Mouse (Mus musculus) embryonic stem cell, embryonic (primary cell): ENCODE measurements around the gene Nisch.

Experiments used
- CTCF ChIA-PET, 4 experiments: fragments of 300-600 bp in 2 of 4; fragments of 350-600 bp in 2 of 4; sonication (Branson Sonifier 250); formaldehyde crosslinking; loops; one replicate each; lab custom pipeline; 2022; ENCODE audit warnings: inconsistent platforms in 2 of 4; lab: Charles Lee
- POLR2A ChIA-PET, 4 experiments: fragments of 300-600 bp in 2 of 4; fragments of 350-600 bp in 2 of 4; sonication (Branson Sonifier 250); formaldehyde crosslinking; loops; one replicate each; lab custom pipeline; 2022; ENCODE audit warnings: antibody characterized with exemption in 4 of 4, inconsistent platforms in 1 of 4; lab: Charles Lee

The Nisch gene

DNA sequence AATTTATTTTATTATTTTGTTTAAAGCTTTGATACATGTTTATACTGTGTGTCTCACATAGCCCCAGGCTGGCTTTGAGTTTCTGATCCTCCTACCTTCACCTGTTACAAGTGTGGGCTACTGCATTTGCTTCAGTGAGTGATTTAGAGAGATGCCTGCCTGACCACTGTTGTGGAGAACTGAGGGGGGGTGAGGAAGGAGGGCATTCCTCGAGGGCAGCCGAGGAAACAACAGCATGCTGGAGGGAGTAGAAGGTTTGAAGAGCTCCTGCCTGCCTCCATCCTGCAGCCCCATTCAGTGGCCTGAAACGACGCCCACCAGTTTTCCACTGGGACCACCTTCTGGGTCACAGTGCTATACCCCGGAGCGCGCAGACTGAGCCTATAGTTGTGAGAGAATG, 51.3 kb downstream of the Nisch start:
- CTCF ChIA-PET: interaction anchor here in 1 of 4 experiments (1.0 kb wide), 1 partner anchor 50 kb away, joined by 3 read pairs; no protein-coding TSS in a partner anchor
- POLR2A ChIA-PET: interaction anchor here in 1 of 4 experiments (1.2 to 2.0 kb wide), 4 partner anchors 13 to 26 kb away, joined by 3 to 7 read pairs (median 4); no protein-coding TSS in a partner anchor

GRCm38 (mm10) chr14:31165010-31165409, 51.7 kb downstream of the Nisch start:
- POLR2A ChIA-PET: interaction anchor here in 2 of 4 experiments (0.9 to 2.0 kb wide), 6 partner anchors 11 to 67 kb away, joined by 3 to 7 read pairs (median 4); no protein-coding TSS in a partner anchor
- CTCF ChIA-PET: no interaction called here

DNA sequence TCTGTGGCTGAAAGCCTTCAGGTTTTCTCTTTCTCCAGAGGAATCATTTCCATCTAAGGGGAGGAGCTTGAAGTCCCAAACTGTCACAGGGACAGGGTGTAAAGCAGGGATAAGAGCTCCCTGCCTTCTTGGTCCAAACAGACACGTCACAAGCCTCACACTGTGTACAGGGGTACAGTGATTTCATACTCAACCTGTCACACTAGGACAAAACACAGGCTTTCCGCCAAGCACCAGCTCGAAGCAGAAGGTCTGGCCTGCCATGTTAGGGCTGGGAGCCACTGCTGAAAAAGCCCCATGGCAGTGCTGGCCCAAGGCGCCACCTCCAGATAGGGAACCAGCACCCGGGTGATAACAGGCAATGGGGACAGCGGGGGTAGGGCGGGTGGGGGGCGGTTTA, 52.7 kb downstream of the Nisch start:
- POLR2A ChIA-PET: interaction anchor here in 2 of 4 experiments (0.8 to 1.6 kb wide), 13 partner anchors 9 to 68 kb away, joined by 3 to 7 read pairs (median 4); partner anchors contain the start of gene Nt5dc2 (in 1 of the 2)
- CTCF ChIA-PET: no interaction called here

DNA sequence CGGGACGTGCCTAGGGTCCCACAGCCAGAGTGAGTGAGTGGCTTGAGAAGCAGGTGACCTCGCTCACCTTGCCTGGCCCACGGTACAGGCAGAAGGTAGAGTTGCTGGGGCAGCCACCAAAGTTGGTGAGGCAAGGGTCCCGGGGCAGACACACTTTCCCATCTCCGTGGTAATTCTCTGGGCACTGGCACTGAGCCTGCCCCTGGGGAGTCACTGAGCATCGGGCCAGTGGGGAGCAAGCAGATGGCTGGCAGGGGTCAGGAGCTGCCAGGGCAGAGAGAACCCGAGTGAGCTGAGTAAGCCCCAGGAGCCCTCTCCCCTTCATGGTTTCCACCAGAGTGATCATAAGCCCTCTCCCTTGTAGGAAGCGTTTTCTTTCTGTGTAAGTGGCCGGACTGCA, 55.1 kb downstream of the Nisch start:
- ChIA-PET CTCF (interaction anchor here in 1 of 4 experiments (0.7 kb wide), 1 partner anchor 311 kb away, joined by 4 read pairs; no protein-coding TSS in a partner anchor), POLR2A (interaction anchor here in 2 of 4 experiments (0.6 to 1.3 kb wide), 4 partner anchors 9 to 45 kb away, joined by 3 to 6 read pairs (median 4); no protein-coding TSS in a partner anchor)

DNA sequence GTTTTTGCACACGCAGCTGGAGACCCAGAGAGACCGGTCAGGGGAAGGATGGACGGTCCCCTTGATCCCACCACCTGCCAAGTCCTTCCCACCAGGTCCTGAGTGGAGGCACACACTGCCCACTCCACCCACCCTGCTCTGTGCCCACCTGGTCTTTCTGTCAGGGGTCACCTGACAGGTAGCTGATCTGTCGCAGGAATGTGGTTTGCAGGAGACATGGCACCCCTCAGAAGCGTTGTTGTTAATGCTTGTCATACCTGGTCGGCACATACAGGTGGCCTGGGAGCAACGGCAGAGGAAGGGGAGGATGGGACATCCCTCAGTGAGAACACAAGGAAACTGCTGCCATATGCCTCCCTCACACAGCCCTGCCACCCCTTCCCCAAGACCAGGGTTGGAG, 55.6 kb downstream of the Nisch start:
- POLR2A ChIA-PET: interaction anchor here in 2 of 4 experiments (0.6 to 1.3 kb wide), 2 partner anchors 9 to 46 kb away, joined by 4 read pairs; no protein-coding TSS in a partner anchor
- CTCF ChIA-PET: interaction anchor here in 1 of 4 experiments (0.7 kb wide), 1 partner anchor 311 kb away, joined by 4 read pairs; no protein-coding TSS in a partner anchor

- POLR2A ChIA-PET: interaction anchor here in 1 of 4 experiments (1.3 kb wide), 1 partner anchor 40 kb away, joined by 4 read pairs; no protein-coding TSS in a partner anchor
- CTCF ChIA-PET: no interaction called here
These were observed 56.3 kb downstream of the Nisch start for GRCm38 (mm10) chr14:31160196-31161150.

DNA sequence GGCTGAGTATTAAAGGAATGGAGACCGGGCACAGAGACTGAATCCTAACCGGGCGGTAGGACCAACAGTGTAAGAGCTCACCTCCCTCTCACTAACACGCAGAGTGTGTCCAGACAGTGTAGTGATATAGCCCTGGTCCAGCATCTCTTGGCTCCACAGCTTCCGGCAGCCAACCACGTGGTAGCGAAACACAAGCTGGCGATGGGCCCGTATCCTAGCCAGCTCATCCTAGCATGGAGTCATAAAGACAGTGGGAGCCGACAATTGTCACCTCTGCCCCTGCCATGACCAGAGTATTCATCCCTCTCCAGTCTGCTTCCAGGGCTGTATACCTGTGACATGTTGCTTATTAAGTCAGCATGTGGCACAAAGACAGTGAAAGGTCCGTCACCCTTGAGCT, 71.1 kb downstream of the Nisch start:
- CTCF ChIA-PET: no interaction called here
- POLR2A ChIA-PET: interaction anchor here in 2 of 4 experiments (0.6 to 1.8 kb wide), 7 partner anchors 9 to 26 kb away, joined by 3 to 8 read pairs (median 3); partner anchors contain the start of genes Smim4 (in 1 of the 2) and Stab1 (in 1 of the 2)

DNA sequence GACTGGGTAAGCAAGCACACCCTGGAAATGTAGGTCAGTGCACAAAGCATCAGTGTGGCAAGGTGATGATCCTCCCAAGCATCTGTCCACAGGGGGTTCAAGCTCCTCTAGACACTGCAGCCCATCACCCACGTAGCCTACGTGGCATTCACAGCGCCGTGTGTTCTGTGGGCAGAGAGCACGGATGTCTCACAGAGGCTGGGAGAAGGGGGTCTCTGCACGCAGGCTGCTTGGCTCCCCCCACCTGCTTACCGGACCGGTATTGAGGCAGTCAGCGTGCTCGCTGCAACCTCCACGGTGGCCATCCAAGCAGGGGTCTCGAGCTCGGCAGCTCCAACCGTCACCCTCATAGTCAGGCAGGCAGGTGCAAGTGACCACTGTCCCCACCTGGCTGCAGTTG, 75.7 kb downstream of the Nisch start:
- ChIA-PET CTCF (no interaction called here), POLR2A (interaction anchor here in 2 of 4 experiments (0.6 to 3.2 kb wide), 5 partner anchors 8 to 426 kb away, joined by 3 to 14 read pairs (median 3); partner anchors contain the start of gene Smim4 (in 1 of the 2))

DNA sequence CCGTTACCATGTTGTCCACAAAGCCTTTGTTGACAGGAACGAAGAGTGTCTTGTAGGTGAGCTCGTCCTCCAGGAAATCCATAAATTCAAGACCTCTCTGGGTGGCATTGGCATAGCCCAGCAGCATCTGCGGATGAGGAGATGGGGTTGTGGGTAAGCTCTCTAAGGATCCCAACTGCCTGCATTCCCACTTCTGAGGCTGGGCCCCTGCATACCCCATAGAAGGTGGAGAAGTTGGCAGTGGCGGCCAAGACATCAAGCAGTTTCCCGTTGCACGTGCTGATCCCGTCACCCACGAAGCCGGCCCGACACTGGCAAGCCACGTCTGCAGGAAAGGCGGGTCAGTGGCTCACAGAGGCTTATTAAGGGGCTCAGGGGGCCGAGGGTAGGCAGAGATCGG, 76.6 kb downstream of the Nisch start:
- POLR2A ChIA-PET: interaction anchor here in 2 of 4 experiments (0.9 to 3.2 kb wide), 4 partner anchors 9 to 22 kb away, joined by 3 to 14 read pairs (median 5); partner anchors contain the start of gene Smim4 (in 1 of the 2)

DNA sequence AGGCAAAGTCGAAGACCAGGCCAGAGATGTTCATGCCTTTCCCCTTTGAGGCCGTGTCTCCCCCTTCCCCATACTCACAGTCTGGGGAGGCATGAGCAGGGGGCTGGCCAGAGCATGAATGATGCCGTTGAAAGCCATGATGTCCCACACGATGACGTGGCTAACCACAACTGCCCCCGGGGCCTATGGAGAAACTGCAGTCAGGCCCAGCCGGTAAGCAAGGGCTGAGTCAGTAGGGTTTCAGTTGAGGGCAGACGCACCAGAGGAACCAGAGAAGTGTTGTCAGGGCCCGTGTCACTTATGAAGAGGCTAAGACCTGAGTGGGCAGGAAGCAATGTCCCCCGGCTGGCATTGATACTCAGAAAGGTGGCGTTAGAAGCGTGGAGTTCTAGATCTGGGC, 77.1 kb downstream of the Nisch start:
- ChIA-PET POLR2A (interaction anchor here in 2 of 4 experiments (0.6 to 3.2 kb wide), 9 partner anchors 9 to 116 kb away, joined by 3 to 14 read pairs (median 4); partner anchors contain the start of gene Smim4 (in 1 of the 2)), CTCF (interaction anchor here in 2 of 4 experiments (0.7 to 1.2 kb wide), 2 partner anchors 11 to 148 kb away, joined by 3 to 4 read pairs; partner anchors contain the start of gene Smim4 (in 1 of the 2))

More for the DNA sequence above, 76.6 kb downstream of the Nisch start:
- CTCF ChIA-PET: interaction anchor here in 1 of 4 experiments (1.2 kb wide), 1 partner anchor 11 kb away, joined by 4 read pairs; the partner anchor contains the start of gene Smim4

- CTCF ChIA-PET: interaction anchor here in 2 of 4 experiments (0.6 kb wide), 2 partner anchors 122 to 323 kb away, joined by 3 to 6 read pairs; no protein-coding TSS in a partner anchor
- POLR2A ChIA-PET: interaction anchor here in 3 of 4 experiments (0.6 to 3.2 kb wide), 10 partner anchors 10 to 116 kb away, joined by 3 to 14 read pairs (median 4); partner anchors contain the start of gene Smim4 (in 1 of the 3)
These were observed 77.8 kb downstream of the Nisch start for GRCm38 (mm10) chr14:31138897-31139429.

DNA sequence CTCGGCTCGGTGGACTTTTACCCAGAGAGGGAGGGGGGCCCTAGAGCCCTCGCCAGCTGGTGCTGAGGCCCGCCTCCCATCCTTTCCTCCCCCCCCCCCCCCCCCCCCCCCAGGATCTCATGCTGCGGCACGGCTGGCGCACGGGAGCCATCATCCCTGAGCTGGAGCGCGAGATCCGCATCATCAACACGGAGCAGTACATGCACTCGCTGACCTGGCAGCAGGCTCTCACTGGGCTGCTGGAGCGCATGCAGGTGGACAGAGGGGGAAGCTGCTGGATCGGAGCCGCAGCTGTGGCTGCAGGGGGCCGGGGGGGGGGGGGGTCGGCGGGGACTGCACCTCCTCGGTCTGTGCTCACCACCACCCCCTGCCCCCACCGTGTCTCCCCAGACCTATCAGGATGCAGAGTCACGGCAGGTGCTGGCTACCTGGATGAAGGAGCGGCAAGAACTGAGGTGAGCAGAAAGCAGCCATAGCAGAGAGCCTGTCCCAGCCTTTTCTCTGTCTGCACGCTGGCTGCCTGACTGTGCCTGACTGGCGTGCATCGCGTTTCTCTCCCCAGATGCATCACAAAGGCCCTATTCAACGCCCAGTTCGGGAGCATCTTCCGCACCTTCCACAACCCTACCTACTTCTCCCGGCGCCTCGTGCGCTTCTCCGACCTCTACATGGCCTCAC, 78.4 kb downstream of the Nisch start:
- CTCF ChIA-PET: interaction anchor here in 3 of 4 experiments (0.6 to 0.7 kb wide), 6 partner anchors 57 to 348 kb away, joined by 3 to 8 read pairs (median 4); no protein-coding TSS in a partner anchor
- POLR2A ChIA-PET: interaction anchor here in 3 of 4 experiments (0.6 to 3.2 kb wide), 10 partner anchors 10 to 66 kb away, joined by 3 to 14 read pairs (median 4); partner anchors contain the start of genes Smim4 (in 1 of the 3) and Stab1 (in 1 of the 3)

- ChIA-PET CTCF (interaction anchor here in 2 of 4 experiments (0.6 to 1.1 kb wide), 4 partner anchors 35 to 349 kb away, joined by 3 to 5 read pairs (median 4); no protein-coding TSS in a partner anchor), POLR2A (interaction anchor here in 3 of 4 experiments (0.6 to 3.2 kb wide), 8 partner anchors 10 to 1198 kb away, joined by 3 to 14 read pairs (median 4); partner anchors contain the start of genes Smim4 (in 1 of the 3) and Stab1 (in 1 of the 3))
These were observed 79.0 kb downstream of the Nisch start for GRCm38 (mm10) chr14:31137791-31138190.

DNA sequence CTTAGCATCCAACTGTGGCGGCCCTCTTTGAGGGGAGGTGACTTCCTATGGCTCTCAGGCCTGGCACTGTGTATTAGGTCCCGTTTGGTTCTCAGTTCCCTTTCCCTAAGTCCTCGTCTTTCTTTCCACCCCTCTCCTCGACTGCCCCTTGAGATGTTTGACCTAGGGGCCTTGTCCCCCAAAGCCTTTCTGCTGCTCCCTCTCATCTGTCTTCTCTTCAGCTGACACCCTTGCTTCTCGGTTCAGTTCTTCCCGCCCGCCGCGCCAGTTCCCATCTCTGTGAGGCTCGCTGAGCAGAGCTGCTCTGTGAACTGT, 79.5 kb downstream of the Nisch start:
- CTCF ChIA-PET: interaction anchor here in 1 of 4 experiments (1.1 kb wide), 1 partner anchor 35 kb away, joined by 3 read pairs; no protein-coding TSS in a partner anchor
- POLR2A ChIA-PET: interaction anchor here in 2 of 4 experiments (0.6 to 2.3 kb wide), 9 partner anchors 9 to 1197 kb away, joined by 3 to 7 read pairs (median 4); partner anchors contain the start of gene Stab1 (in 1 of the 2)

DNA sequence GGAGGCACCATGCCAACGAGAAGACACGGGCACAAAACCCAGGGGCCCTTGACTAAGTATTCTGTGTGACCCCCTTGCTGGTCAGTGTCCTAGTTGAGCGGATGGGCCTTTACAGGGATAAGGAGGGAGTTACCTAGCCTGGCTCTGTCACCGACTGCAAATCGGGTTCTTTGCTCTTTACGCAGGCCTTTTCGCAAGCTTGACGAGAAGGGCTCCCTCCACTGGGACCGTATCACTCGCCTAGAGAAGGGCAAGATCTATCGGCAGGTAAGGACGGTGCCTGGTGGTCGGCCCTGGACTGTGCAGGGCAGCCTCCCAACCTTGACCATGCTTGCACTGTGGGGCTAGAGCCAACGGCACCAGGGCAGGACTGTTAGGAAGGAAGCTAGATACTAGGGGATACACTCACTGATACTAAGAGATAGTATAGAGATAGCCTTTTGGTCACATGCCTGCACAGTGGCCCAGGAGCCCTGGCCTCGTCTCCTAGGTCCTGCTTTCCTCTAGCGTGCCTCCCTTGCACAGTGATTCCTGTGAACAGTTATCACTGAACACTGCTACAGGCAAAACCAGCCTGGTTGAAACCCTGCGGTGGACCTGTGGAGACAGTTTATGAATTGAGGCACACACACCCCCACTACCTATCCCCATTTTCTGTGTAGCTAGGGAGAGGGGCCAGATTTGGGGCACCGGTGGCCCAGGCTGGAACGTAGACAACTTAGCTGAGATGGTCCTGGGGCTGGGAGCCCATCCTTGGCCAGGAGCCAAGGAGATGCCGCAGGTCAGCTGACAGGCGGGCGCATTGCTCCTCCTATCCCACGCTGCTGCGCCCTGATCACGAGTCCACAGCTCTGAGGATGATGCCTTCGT, 80.1 kb downstream of the Nisch start:
- ChIA-PET CTCF (interaction anchor here in 1 of 4 experiments (1.1 kb wide), 1 partner anchor 36 kb away, joined by 3 read pairs; no protein-coding TSS in a partner anchor), POLR2A (interaction anchor here in 2 of 4 experiments (0.8 to 2.3 kb wide), 7 partner anchors 10 to 140 kb away, joined by 3 to 7 read pairs (median 4); partner anchors contain the start of gene Stab1 (in 1 of the 2))
